Mouse (Mus musculus): ENCODE measurements around the gene Tmem150c. TPM values are rescaled to one million over a fixed set of nuclear protein-coding genes. Genes with fewer than 3 reads are reported as not detected.

Gene Tmem150c
- total RNA-seq, 1 experiment from 2014 or later: not detected

- peak; percentile 51 to 60; a peak in 3 of 4 replicates for ATAC-seq (replicated peaks in 1 of 2; ENCODE audit: insufficient read depth in 1 of 2, low FRiP score in 2 of 2, low TSS enrichment in 1 of 2, low read depth in 1 of 2, poor library complexity in 2 of 2, severe bottlenecking in 2 of 2)
Measured at GRCm38 (mm10) chr5:100079040-100079930, 80.3 kb downstream of the Tmem150c start.

- no peak for ATAC-seq (replicated peaks in 1 of 2; ENCODE audit: insufficient read depth in 1 of 2, low FRiP score in 2 of 2, low TSS enrichment in 1 of 2, low read depth in 1 of 2, poor library complexity in 2 of 2, severe bottlenecking in 2 of 2)
Measured at GRCm38 (mm10) chr5:100074571-100074970, 85.0 kb downstream of the Tmem150c start.

GRCm38 (mm10) chr5:100072557-100072956, 87.1 kb downstream of the Tmem150c start:
- ATAC-seq (replicated peaks in 1 of 2; ENCODE audit: insufficient read depth in 1 of 2, low FRiP score in 2 of 2, low TSS enrichment in 1 of 2, low read depth in 1 of 2, poor library complexity in 2 of 2, severe bottlenecking in 2 of 2): no peak

GRCm38 (mm10) chr5:100071541-100071940, 88.1 kb downstream of the Tmem150c start:
- no peak for ATAC-seq (replicated peaks in 1 of 2; ENCODE audit: insufficient read depth in 1 of 2, low FRiP score in 2 of 2, low TSS enrichment in 1 of 2, low read depth in 1 of 2, poor library complexity in 2 of 2, severe bottlenecking in 2 of 2)

GRCm38 (mm10) chr5:100070255-100070654, 89.4 kb downstream of the Tmem150c start:
- peak; percentile 84 to 87 for ATAC-seq (replicated peaks in 1 of 2; ENCODE audit: insufficient read depth in 1 of 2, low FRiP score in 2 of 2, low TSS enrichment in 1 of 2, low read depth in 1 of 2, poor library complexity in 2 of 2, severe bottlenecking in 2 of 2)

GRCm38 (mm10) chr5:100069526-100069925, 90.1 kb downstream of the Tmem150c start:
- no peak for ATAC-seq (replicated peaks in 1 of 2; ENCODE audit: insufficient read depth in 1 of 2, low FRiP score in 2 of 2, low TSS enrichment in 1 of 2, low read depth in 1 of 2, poor library complexity in 2 of 2, severe bottlenecking in 2 of 2)

- ATAC-seq (replicated peaks in 1 of 2; ENCODE audit: insufficient read depth in 1 of 2, low FRiP score in 2 of 2, low TSS enrichment in 1 of 2, low read depth in 1 of 2, poor library complexity in 2 of 2, severe bottlenecking in 2 of 2): no peak
Measured at GRCm38 (mm10) chr5:100067579-100067978, 92.0 kb downstream of the Tmem150c start.

GRCm38 (mm10) chr5:100060876-100061275, 98.7 kb downstream of the Tmem150c start:
- no peak for ATAC-seq (replicated peaks in 1 of 2; ENCODE audit: insufficient read depth in 1 of 2, low FRiP score in 2 of 2, low TSS enrichment in 1 of 2, low read depth in 1 of 2, poor library complexity in 2 of 2, severe bottlenecking in 2 of 2)

- ATAC-seq (replicated peaks in 1 of 2; ENCODE audit: insufficient read depth in 1 of 2, low FRiP score in 2 of 2, low TSS enrichment in 1 of 2, low read depth in 1 of 2, poor library complexity in 2 of 2, severe bottlenecking in 2 of 2): no peak
Measured at GRCm38 (mm10) chr5:100059326-100059725, 100.3 kb downstream of the Tmem150c start.

- ATAC-seq (replicated peaks in 1 of 2; ENCODE audit: insufficient read depth in 1 of 2, low FRiP score in 2 of 2, low TSS enrichment in 1 of 2, low read depth in 1 of 2, poor library complexity in 2 of 2, severe bottlenecking in 2 of 2): no peak
Measured at GRCm38 (mm10) chr5:100058729-100059128, 100.9 kb downstream of the Tmem150c start.

- no peak for ATAC-seq (replicated peaks in 1 of 2; ENCODE audit: insufficient read depth in 1 of 2, low FRiP score in 2 of 2, low TSS enrichment in 1 of 2, low read depth in 1 of 2, poor library complexity in 2 of 2, severe bottlenecking in 2 of 2)
Measured at GRCm38 (mm10) chr5:100057461-100058209, 102.0 kb downstream of the Tmem150c start.

GRCm38 (mm10) chr5:100055866-100056369, 103.7 kb downstream of the Tmem150c start:
- ATAC-seq (replicated peaks in 1 of 2; ENCODE audit: insufficient read depth in 1 of 2, low FRiP score in 2 of 2, low TSS enrichment in 1 of 2, low read depth in 1 of 2, poor library complexity in 2 of 2, severe bottlenecking in 2 of 2): no peak

- ATAC-seq (replicated peaks in 1 of 2; ENCODE audit: insufficient read depth in 1 of 2, low FRiP score in 2 of 2, low TSS enrichment in 1 of 2, low read depth in 1 of 2, poor library complexity in 2 of 2, severe bottlenecking in 2 of 2): peak in 1 of 2 experiments; percentile 23; a peak in 1 of 4 replicates
Measured at GRCm38 (mm10) chr5:100054807-100055547, 104.6 kb downstream of the Tmem150c start.

- no peak for ATAC-seq (replicated peaks in 1 of 2; ENCODE audit: insufficient read depth in 1 of 2, low FRiP score in 2 of 2, low TSS enrichment in 1 of 2, low read depth in 1 of 2, poor library complexity in 2 of 2, severe bottlenecking in 2 of 2)
Measured at GRCm38 (mm10) chr5:100052728-100053127, 106.9 kb downstream of the Tmem150c start.

GRCm38 (mm10) chr5:100049904-100050303, 109.7 kb downstream of the Tmem150c start:
- no peak for ATAC-seq (replicated peaks in 1 of 2; ENCODE audit: insufficient read depth in 1 of 2, low FRiP score in 2 of 2, low TSS enrichment in 1 of 2, low read depth in 1 of 2, poor library complexity in 2 of 2, severe bottlenecking in 2 of 2)

GRCm38 (mm10) chr5:100047871-100048270, 111.7 kb downstream of the Tmem150c start:
- no peak for ATAC-seq (replicated peaks in 1 of 2; ENCODE audit: insufficient read depth in 1 of 2, low FRiP score in 2 of 2, low TSS enrichment in 1 of 2, low read depth in 1 of 2, poor library complexity in 2 of 2, severe bottlenecking in 2 of 2)

- no peak for ATAC-seq (replicated peaks in 1 of 2; ENCODE audit: insufficient read depth in 1 of 2, low FRiP score in 2 of 2, low TSS enrichment in 1 of 2, low read depth in 1 of 2, poor library complexity in 2 of 2, severe bottlenecking in 2 of 2)
Measured at GRCm38 (mm10) chr5:100047143-100047640, 112.4 kb downstream of the Tmem150c start.

Measured in hematopoietic stem cell, adult 5-6 weeks (primary cell).